Mouse (Mus musculus): Measurements from ENCODE around the gene Npw. TPM values are rescaled to one million over a fixed set of nuclear protein-coding genes. Genes with fewer than 3 reads are reported as not detected.
"Not testable (repeated sequence)": the region's sequence is repeated elsewhere in the genome, so short reads cannot be mapped to it uniquely, and the experiment has no call there.

The Npw gene
- polyA plus RNA-seq, 1 experiment from 2014 or later, result not detected

DNA sequence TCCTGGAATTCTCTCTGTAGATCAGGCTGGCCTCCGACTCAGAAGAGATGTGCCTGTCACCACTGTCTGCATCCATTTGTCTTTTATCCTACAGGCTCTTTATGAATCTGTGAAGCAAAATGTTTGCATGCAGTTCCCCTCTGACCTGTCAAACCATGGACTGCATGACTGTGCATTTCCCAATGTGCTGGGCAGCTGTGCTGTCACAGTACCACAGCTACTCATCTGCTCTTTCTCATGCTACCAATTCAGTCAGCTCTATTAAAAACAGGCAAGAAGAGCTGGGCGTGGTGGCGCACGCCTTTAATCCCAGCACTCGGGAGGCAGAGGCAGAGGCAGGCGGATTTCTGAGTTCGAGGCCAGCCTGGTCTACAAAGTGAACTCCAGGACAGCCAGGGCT lies 8.8 kb upstream of the Npw start:
- not testable (repeated sequence) for H3K4me2 ChIP-seq (ENCODE audit: low read depth, low read length); H3K36me3 ChIP-seq (ENCODE audit: control insufficient read depth, insufficient read depth); H3K27me3 ChIP-seq (ENCODE audit: control insufficient read depth, insufficient read depth, low read length); ATAC-seq (replicated peaks; ENCODE audit: extremely low read depth, insufficient read depth, low FRiP score); H3K9me3 ChIP-seq (replicated peaks; ENCODE audit: control insufficient read depth, low read length); H3K27ac ChIP-seq (ENCODE audit: low read length); H3K4me3 ChIP-seq (ENCODE audit: low read length); H3K9ac ChIP-seq (ENCODE audit: low read length)
- H3K4me1 ChIP-seq (ENCODE audit: control insufficient read depth, insufficient read depth, low read length), result peaks cover 23% of the 10 kb centered on the region
- WGBS, result 56% methylated on average over 7 of the region's 7 CpGs

DNA sequence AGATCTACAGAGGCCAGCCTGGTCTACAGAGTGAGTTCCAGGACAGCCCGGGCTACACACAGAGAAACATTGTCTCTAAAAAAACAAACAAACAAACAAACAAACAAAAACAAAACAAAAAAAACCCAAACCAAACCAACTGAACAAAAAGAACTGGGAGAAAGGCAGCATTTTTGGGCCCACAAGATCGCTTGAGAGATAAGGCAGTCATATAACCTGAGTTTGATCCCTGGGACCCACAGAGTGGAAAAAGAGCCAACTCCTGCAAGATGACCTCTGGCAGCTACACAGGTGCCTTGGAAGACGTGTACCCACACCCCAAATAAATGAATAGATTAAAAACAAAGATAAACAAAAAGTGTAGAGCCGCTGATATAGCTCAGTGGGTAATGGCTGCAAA lies 3.3 kb downstream of the Npw start:
- Histone ChIP-seq H3K9me3 (replicated peaks; ENCODE audit: control insufficient read depth, low read length) (no peaks in the 10 kb centered on the region), H3K4me1 (ENCODE audit: control insufficient read depth, insufficient read depth, low read length) (peaks cover 9% of the 10 kb centered on the region), H3K4me3 (ENCODE audit: low read length) (no peak overlapping the region), H3K36me3 (ENCODE audit: control insufficient read depth, insufficient read depth) (no peaks in the 10 kb centered on the region), H3K27ac (ENCODE audit: low read length) (no peak overlapping the region), H3K9ac (ENCODE audit: low read length) (no peak overlapping the region), H3K27me3 (ENCODE audit: control insufficient read depth, insufficient read depth, low read length) (peaks cover 36% of the 10 kb centered on the region), H3K4me2 (ENCODE audit: low read depth, low read length) (no peak overlapping the region)
- no peak for ATAC-seq (replicated peaks; ENCODE audit: extremely low read depth, insufficient read depth, low FRiP score)
- WGBS, result 68% methylated on average over 4 of the region's 4 CpGs

DNA sequence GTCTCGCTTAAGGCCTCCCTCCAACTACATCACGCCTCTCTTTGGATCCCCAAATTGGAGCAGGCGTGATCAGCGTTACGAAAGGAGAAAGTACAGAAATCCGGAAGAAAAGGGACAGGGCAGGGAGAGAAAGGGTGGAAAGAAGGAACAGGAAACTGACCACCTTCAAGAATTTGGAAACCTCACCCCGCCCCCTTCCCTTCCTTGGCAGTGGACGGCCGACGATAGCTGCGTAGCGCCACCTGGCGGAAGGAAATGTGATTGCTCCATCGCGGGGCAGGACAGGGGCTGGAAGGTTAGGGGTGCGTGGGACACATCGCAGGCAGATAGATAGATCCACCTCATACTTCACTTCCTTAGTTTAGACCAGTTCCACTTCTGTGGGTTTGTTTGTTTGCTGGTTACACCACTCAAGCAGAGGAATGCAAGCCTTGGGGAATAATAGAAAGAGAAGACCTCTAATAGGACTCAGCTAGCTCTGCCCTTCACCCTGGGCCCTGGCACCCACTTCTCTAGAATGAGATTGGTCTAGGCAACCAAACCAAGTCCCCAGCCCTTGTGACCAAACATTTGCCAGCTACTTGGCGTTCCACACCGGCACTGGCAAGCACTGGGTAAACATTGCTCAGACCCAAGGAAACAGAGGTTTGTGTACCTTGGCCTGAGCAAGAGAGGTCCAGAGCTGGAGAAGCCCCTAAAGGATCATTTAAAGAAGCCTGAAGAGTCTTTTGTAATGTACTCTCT lies 4.1 kb downstream of the Npw start:
- no peak overlapping the region for H3K27ac ChIP-seq (ENCODE audit: low read length)
- peak; percentile 35 for ATAC-seq (replicated peaks; ENCODE audit: extremely low read depth, insufficient read depth, low FRiP score)

DNA sequence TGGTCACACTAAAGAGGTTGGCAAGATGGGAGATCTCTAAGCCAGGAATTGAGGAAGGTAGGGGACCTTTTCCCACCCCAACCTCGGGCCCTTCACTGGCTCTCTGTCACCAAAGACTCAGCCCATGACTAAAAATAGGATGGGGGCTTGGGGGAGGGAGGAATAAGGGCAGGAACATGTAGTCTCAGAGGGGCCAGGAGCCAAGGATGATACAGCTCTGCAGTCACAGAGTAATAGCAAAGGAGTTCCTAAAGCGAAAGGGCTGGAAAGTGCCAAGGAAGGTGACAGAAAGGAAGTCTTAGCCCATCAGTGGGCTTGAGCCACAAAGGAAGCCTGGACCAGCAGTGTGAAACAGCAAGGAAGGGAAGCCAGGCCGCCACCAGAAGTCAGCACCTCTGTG lies 6.4 kb downstream of the Npw start:
- no peak overlapping the region for H3K4me2 ChIP-seq (ENCODE audit: low read depth, low read length)
- no peaks in the 10 kb centered on the region for H3K36me3 ChIP-seq (ENCODE audit: control insufficient read depth, insufficient read depth)
- no peak overlapping the region for H3K9ac ChIP-seq (ENCODE audit: low read length)
- H3K4me3 ChIP-seq (ENCODE audit: low read length), result no peak overlapping the region
- no peak overlapping the region for H3K27ac ChIP-seq (ENCODE audit: low read length)
- ATAC-seq (replicated peaks; ENCODE audit: extremely low read depth, insufficient read depth, low FRiP score), result no peak
- 51% methylated on average over 3 of the region's 3 CpGs for whole genome bisulfite sequencing
- peaks cover 10% of the 10 kb centered on the region for H3K4me1 ChIP-seq (ENCODE audit: control insufficient read depth, insufficient read depth, low read length)
- peaks cover 9% of the 10 kb centered on the region for H3K27me3 ChIP-seq (ENCODE audit: control insufficient read depth, insufficient read depth, low read length)
- H3K9me3 ChIP-seq (replicated peaks; ENCODE audit: control insufficient read depth, low read length), result no peaks in the 10 kb centered on the region

More for the DNA sequence above, 4.1 kb downstream of the Npw start:
- H3K9me3 ChIP-seq (replicated peaks; ENCODE audit: control insufficient read depth, low read length), result no peaks in the 10 kb centered on the region
- peaks cover 31% of the 10 kb centered on the region for H3K27me3 ChIP-seq (ENCODE audit: control insufficient read depth, insufficient read depth, low read length)
- peak overlapping the region; percentile 63 for H3K4me2 ChIP-seq (ENCODE audit: low read depth, low read length)
- H3K9ac ChIP-seq (ENCODE audit: low read length), result peak overlapping the region; percentile 12
- WGBS, result 4% methylated on average over 19 of the region's 19 CpGs
- H3K4me1 ChIP-seq (ENCODE audit: control insufficient read depth, insufficient read depth, low read length), result peaks cover 12% of the 10 kb centered on the region
- peak overlapping the region; percentile 42 for H3K4me3 ChIP-seq (ENCODE audit: low read length)
- H3K36me3 ChIP-seq (ENCODE audit: control insufficient read depth, insufficient read depth), result no peaks in the 10 kb centered on the region

DNA sequence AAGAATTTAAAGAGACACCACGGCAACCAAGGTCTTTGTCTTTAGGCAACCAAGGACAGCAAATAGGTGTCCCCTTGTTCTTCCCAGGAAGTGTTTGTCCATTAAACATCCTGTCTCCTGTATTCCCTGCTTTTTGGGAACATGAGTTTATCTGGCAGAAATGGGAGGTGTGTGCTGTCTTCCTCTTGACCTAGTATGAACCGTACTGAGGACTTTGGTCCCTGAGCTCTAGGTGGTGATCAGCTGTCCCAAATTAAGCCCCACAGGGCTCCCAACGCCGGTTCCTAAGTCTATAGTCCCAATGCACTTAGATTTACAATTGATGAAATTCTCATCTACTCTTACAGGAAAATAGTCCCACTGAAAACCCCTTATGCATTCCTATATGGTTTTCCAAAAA lies 7.5 kb downstream of the Npw start:
- H3K4me1 ChIP-seq (ENCODE audit: control insufficient read depth, insufficient read depth, low read length), result peaks cover 12% of the 10 kb centered on the region
- no peak for ATAC-seq (replicated peaks; ENCODE audit: extremely low read depth, insufficient read depth, low FRiP score)
- H3K27me3 ChIP-seq (ENCODE audit: control insufficient read depth, insufficient read depth, low read length), result 0 out of 2 replicates have a peak, but pooled peaks cover 5% of the 10 kb centered on the region
- WGBS, result 75% methylated on average over 4 of the region's 4 CpGs
- no peaks in the 10 kb centered on the region for H3K36me3 ChIP-seq (ENCODE audit: control insufficient read depth, insufficient read depth)
- no peak overlapping the region for H3K4me2 ChIP-seq (ENCODE audit: low read depth, low read length)
- no peak overlapping the region for H3K27ac ChIP-seq (ENCODE audit: low read length)
- no peak overlapping the region for H3K9ac ChIP-seq (ENCODE audit: low read length)
- H3K9me3 ChIP-seq (replicated peaks; ENCODE audit: control insufficient read depth, low read length), result no peaks in the 10 kb centered on the region
- no peak overlapping the region for H3K4me3 ChIP-seq (ENCODE audit: low read length)

DNA sequence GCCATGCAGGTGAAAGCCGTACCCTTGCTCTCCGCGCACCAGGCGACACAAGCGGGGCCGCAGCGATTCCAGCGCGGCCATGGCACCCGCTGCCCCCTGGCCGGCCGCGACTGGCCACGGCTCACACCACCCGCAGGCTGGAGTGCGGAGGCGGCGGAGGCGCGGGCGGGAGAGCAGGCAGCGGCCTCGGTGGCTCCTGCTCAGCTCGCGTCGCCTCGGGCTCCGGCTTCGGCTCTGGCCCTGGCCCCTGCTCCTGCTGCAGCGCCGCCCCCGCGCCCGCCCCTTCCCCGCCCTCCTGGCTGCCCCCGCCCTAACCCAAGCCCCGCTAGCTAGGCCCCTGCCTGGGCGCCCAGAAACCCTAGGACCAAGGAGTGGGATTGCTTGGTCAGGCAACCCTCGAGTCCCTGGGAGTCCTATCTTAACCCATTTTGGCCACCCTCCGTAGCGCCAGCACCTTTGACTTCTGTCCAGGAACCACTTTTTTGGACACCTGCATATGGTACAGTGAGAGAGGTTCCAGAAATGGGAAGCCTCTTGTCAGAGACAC lies 8.1 kb downstream of the Npw start, which contains the start of gene Slc9a3r2:
Gene Slc9a3r2, minus strand, starts transcription at position 258 of the 547 bp plus-strand sequence.
- Histone ChIP-seq H3K9me3 (replicated peaks; ENCODE audit: control insufficient read depth, low read length) (no peaks in the 10 kb centered on the region), H3K27ac (ENCODE audit: low read length) (peak within 1 kb of the TSS; percentile 67), H3K27me3 (ENCODE audit: control insufficient read depth, insufficient read depth, low read length) (0 out of 2 replicates have a peak, but pooled peaks cover 5% of the 10 kb centered on the region), H3K4me3 (ENCODE audit: low read length) (peak within 1 kb of the TSS; percentile 78), H3K4me2 (ENCODE audit: low read depth, low read length) (peak within 1 kb of the TSS; percentile 98), H3K9ac (ENCODE audit: low read length) (peak within 1 kb of the TSS; percentile 90), H3K4me1 (ENCODE audit: control insufficient read depth, insufficient read depth, low read length) (peaks cover 12% of the 10 kb centered on the region), H3K36me3 (ENCODE audit: control insufficient read depth, insufficient read depth) (no peaks in the 10 kb centered on the region)
- 3% methylated on average over 41 of the region's 41 CpGs for WGBS
- ATAC-seq (replicated peaks; ENCODE audit: extremely low read depth, insufficient read depth, low FRiP score), result peak; percentile 69

DNA sequence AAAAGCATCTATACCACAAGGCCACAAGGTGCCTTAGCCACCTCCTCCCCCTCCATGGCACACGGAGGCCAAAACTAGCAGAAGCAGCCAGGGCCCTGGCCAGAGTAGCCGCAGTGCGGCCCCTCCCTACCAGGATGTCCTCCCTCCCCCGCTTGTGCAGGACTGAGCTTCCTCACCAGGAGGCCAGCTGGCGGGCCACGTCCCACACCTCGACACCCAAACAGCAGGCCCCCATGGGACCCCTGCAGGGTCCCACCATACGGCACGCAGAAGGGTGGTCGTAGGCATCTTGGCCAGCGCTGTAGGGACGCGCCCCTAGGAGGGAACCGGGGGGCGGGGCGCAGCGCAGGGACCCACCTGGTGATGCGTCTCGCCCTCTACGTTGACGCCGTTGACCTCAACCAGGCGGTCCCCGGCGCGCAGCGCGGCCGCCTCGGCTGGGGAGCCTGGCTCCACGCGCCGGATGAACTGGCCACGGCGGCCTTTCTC lies 8.6 kb downstream of the Npw start:
- H3K4me3 ChIP-seq (ENCODE audit: low read length), result peak overlapping the region; percentile 78
- H3K9ac ChIP-seq (ENCODE audit: low read length), result peak overlapping the region; percentile 90
- H3K4me2 ChIP-seq (ENCODE audit: low read depth, low read length), result peak overlapping the region; percentile 98
- peaks cover 14% of the 10 kb centered on the region for H3K4me1 ChIP-seq (ENCODE audit: control insufficient read depth, insufficient read depth, low read length)
- WGBS, result under 1% methylated on average over 35 of the region's 35 CpGs
- H3K36me3 ChIP-seq (ENCODE audit: control insufficient read depth, insufficient read depth), result no peaks in the 10 kb centered on the region
- no peaks in the 10 kb centered on the region for H3K9me3 ChIP-seq (replicated peaks; ENCODE audit: control insufficient read depth, low read length)
- peak overlapping the region; percentile 67 for H3K27ac ChIP-seq (ENCODE audit: low read length)
- H3K27me3 ChIP-seq (ENCODE audit: control insufficient read depth, insufficient read depth, low read length), result 0 out of 2 replicates have a peak, but pooled peaks cover 5% of the 10 kb centered on the region
- ATAC-seq (replicated peaks; ENCODE audit: extremely low read depth, insufficient read depth, low FRiP score), result peak; percentile 35

DNA sequence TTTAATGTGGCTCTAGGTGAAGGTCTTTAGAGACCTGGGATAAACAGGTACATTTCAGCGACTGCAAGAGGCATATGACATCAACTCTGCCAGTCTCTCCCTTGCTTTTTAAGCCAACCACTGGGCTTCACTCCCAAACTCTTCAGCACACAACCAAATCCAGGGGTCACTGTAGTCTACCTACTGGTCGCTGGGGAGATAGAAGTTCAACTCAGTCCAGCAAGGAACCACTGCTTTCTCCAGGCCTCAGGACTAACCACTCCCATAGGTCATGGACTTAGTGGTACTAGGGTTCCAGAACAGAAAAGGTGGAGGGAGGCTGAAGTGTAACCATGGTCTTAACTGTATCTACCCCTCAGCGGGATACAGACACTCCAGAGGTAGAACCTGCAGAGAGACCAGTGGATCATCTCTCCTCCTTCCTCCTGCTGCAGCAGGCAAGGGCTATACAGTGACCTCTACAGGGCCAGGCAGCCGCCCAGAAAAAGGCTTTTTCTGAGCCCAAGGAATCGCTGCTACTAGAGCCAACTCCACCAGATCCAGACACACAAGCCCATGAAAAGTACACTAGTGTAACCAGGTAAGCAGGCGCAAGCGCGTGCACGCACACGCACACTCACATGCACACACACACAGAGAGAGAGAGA lies 9.4 kb downstream of the Npw start:
- peaks cover 22% of the 10 kb centered on the region for H3K4me1 ChIP-seq (ENCODE audit: control insufficient read depth, insufficient read depth, low read length)
- H3K36me3 ChIP-seq (ENCODE audit: control insufficient read depth, insufficient read depth), result no peaks in the 10 kb centered on the region
- peak overlapping the region; percentile 98 for H3K4me2 ChIP-seq (ENCODE audit: low read depth, low read length)
- H3K4me3 ChIP-seq (ENCODE audit: low read length), result peak overlapping the region; percentile 78
- no peaks in the 10 kb centered on the region for H3K9me3 ChIP-seq (replicated peaks; ENCODE audit: control insufficient read depth, low read length)
- H3K27me3 ChIP-seq (ENCODE audit: control insufficient read depth, insufficient read depth, low read length), result 0 out of 2 replicates have a peak, but pooled peaks cover 5% of the 10 kb centered on the region
- H3K9ac ChIP-seq (ENCODE audit: low read length), result peak overlapping the region; percentile 90
- WGBS, result 66% methylated on average over 10 of the region's 10 CpGs
- H3K27ac ChIP-seq (ENCODE audit: low read length), result peak overlapping the region; percentile 1
- no peak for ATAC-seq (replicated peaks; ENCODE audit: extremely low read depth, insufficient read depth, low FRiP score)

DNA sequence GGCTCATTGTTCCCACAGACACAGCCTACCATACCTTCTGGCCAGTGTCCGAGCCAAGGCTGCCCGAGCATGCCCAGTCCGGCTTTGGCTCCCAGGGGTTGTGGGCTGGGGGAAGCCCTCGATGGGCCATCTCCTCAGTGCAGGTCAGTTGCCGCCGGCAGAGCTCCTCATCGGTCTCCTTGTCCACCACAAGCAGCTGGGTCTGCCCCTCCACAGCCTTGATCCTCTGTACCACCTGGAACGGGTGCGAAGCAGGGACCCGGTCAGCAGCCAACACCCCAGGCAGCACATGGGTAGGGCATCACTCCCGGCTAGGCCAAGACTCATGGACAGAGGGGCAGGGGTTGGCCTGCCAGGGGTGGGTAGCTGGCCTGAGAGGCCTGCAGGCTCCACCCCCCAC lies 10.8 kb downstream of the Npw start:
- 72% methylated on average over 11 of the region's 11 CpGs for WGBS
- peaks cover 23% of the 10 kb centered on the region for H3K4me1 ChIP-seq (ENCODE audit: control insufficient read depth, insufficient read depth, low read length)

More for the DNA sequence above, 10.8 kb downstream of the Npw start:
- no peaks in the 10 kb centered on the region for H3K36me3 ChIP-seq (ENCODE audit: control insufficient read depth, insufficient read depth)
- ATAC-seq (replicated peaks; ENCODE audit: extremely low read depth, insufficient read depth, low FRiP score), result no peak
- H3K4me2 ChIP-seq (ENCODE audit: low read depth, low read length), result peak overlapping the region; percentile 98
- peak overlapping the region; percentile 47 for H3K9ac ChIP-seq (ENCODE audit: low read length)
- H3K27me3 ChIP-seq (ENCODE audit: control insufficient read depth, insufficient read depth, low read length), result 0 out of 2 replicates have a peak, but pooled peaks cover 5% of the 10 kb centered on the region
- peak overlapping the region; percentile 24 for H3K4me3 ChIP-seq (ENCODE audit: low read length)
- H3K27ac ChIP-seq (ENCODE audit: low read length), result peak overlapping the region; percentile 69
- H3K9me3 ChIP-seq (replicated peaks; ENCODE audit: control insufficient read depth, low read length), result no peaks in the 10 kb centered on the region
